Comparison of ENCODE assay signal across 8 mouse cellular contexts in genomic region chr4:57263061-57263685, GRCm38 (mm10). TPM values are rescaled to one million over a fixed set of nuclear protein-coding genes. Genes with fewer than 3 reads are reported as not detected.
DNase-seq lines count a peak whose midpoint lies in the region; ATAC-seq and TF ChIP-seq lines count a peak whose summit lies in the region.

No protein-coding gene starts in this region.

- DNase-seq in adrenal gland, adult (ENCODE audit: inconsistent age in 2 of 2, low spot score in 1 of 2): peak; percentile 58 to 83
- no peak for DNase-seq in adrenal gland, postnatal 4 days (ENCODE audit: low spot score in 2 of 2)
- peak; percentile 34 for DNase-seq in liver, adult 2 months (ENCODE audit: extremely low read depth, low read depth, low spot score)
- DNase-seq in adrenal gland, postnatal 10 days: peak; percentile 68
- DNase-seq in kidney, postnatal 4 days: peak; percentile 66 to 70
- DNase-seq in frontal cortex, adult 2 months (ENCODE audit: extremely low spot score in 1 of 2, low spot score in 1 of 2): no peak
- DNase-seq in left cerebral cortex, postnatal 10 days (ENCODE audit: extremely low spot score in 1 of 2, low spot score in 2 of 2): no peak

- H3K27ac ChIP-seq in liver, adult 2 months (replicated peaks; ENCODE audit: insufficient read depth, low read depth, low read length): no peak overlapping the region
- no peak overlapping the region for H3K27ac ChIP-seq in liver, embryonic 12.5 days

- no peak overlapping the region for H3K4me3 ChIP-seq in liver, adult 2 months (ENCODE audit: insufficient read depth, low read depth, low read length)
- no peak overlapping the region for H3K4me3 ChIP-seq in liver, embryonic 12.5 days

- WGBS in liver, adult 2 months: 78% methylated on average over 8 of the region's 8 CpGs
- 65% methylated on average over 8 of the region's 8 CpGs for WGBS in liver, embryonic 12.5 days (ENCODE audit: insufficient replicate concordance)

- no peaks in the 10 kb centered on the region for H3K27me3 ChIP-seq in liver, adult 2 months (ENCODE audit: control insufficient read depth, insufficient read depth, low read length)
- no peaks in the 10 kb centered on the region for H3K27me3 ChIP-seq in liver, embryonic 12.5 days (replicated peaks)

- intact Hi-C loops in left cerebral cortex, postnatal 10 days (cut with DNase I): no loop called here

- H3K4me2 ChIP-seq in liver, embryonic 12.5 days: no peak overlapping the region

- 0 out of 2 replicates have a peak, but pooled peaks have one; percentile 10 for TF ChIP-seq CTCF in liver, adult 2 months (IDR thresholded peaks at IDR 0.05; ENCODE audit: low read depth, low read length)

- ATAC-seq in liver, embryonic 12.5 days: no peak

- H3K36me3 ChIP-seq in liver, adult 2 months (ENCODE audit: control insufficient read depth, insufficient read depth, low read length): peaks cover 18% of the 10 kb centered on the region
- no peaks in the 10 kb centered on the region for H3K36me3 ChIP-seq in liver, embryonic 12.5 days

- H3K4me1 ChIP-seq in liver, adult 2 months (ENCODE audit: control insufficient read depth, insufficient read depth, low read length): no peaks in the 10 kb centered on the region
- no peaks in the 10 kb centered on the region for H3K4me1 ChIP-seq in liver, embryonic 12.5 days

- no peak overlapping the region for H3K9ac ChIP-seq in liver, adult 2 months (ENCODE audit: low read depth, low read length)
- no peak overlapping the region for H3K9ac ChIP-seq in liver, embryonic 12.5 days

- no peaks in the 10 kb centered on the region for H3K79me2 ChIP-seq in liver, adult 2 months (ENCODE audit: control insufficient read depth, insufficient read depth, low read length)

- no peak for TF ChIP-seq POLR2A in liver, adult 2 months (IDR thresholded peaks at IDR 0.05; ENCODE audit: extremely low read depth, insufficient read depth, low read length)

- no peaks in the 10 kb centered on the region for H3K9me3 ChIP-seq in liver, embryonic 12.5 days (replicated peaks)

RNA-seq across cellular contexts. Expression of gene Ptpn3, which starts 38.5 kb away (rescaled TPM):
- 10 to 100 TPM; 29.0 to 34.7 TPM for total RNA-seq in adrenal gland, postnatal 4 days (2021)
- total RNA-seq in liver, adult 2 months (2014; rRNA removed): 18.4 and 27.8 TPM in 2 replicates
- 11.8 and 12.7 TPM in 2 replicates for polyA plus RNA-seq in liver, adult 2 months (2012; rRNA removed)
- 0.32 and 0.37 TPM in 2 replicates for polyA plus RNA-seq in liver, embryonic 12.5 days (2016; fragmentation: Nextera tagmentation; extraction: Ambion mirVana)
- total RNA-seq in adrenal gland, postnatal 10 days (2021): 10 to 100 TPM; 18.2 to 21.3 TPM
- polyA plus RNA-seq in frontal cortex, adult 2 months (2012; rRNA removed): 16.4 and 18.9 TPM in 2 replicates
- total RNA-seq in left cerebral cortex, postnatal 10 days (2021): 10 to 100 TPM; 23.2 to 25.7 TPM

Comparison
In these comparisons a context has a peak if more than half of its experiments do, and no peak if none do; other contexts are left out.
1. DNase-seq: peak in adrenal gland, adult (2 of 2), liver, adult 2 months (single experiment), adrenal gland, postnatal 10 days (single experiment) and kidney, postnatal 4 days (2 of 2); none in adrenal gland, postnatal 4 days (0 of 2), frontal cortex, adult 2 months (0 of 2) and left cerebral cortex, postnatal 10 days (0 of 2).